Mouse (Mus musculus) brain, adult 2 months (tissue): ENCODE data around the gene Clstn3.
"Not testable (repeated sequence)": the region's sequence is repeated elsewhere in the genome, so short reads cannot be mapped to it uniquely, and the experiment has no call there.

Experiments used
- DNase-seq: peaks from one replicate; pipeline ENCODE4 v3.0.0; 2011; ENCODE audit warnings: low read depth, low spot score

Gene Clstn3

GRCm38 (mm10) chr6:124464305-124465271 is at the start of gene Clstn3:
Gene Clstn3, minus strand, starts transcription at chr6:124464794.
- DNase-seq = peak; percentile 99

- DNase-seq = peak; percentile 68
Observed at GRCm38 (mm10) chr6:124512355-124512836, 47.8 kb upstream of the Clstn3 start, which contains the start of gene C1ra. Gene C1ra, plus strand, starts transcription at chr6:124512405.

GRCm38 (mm10) chr6:124511936-124512335 is 47.3 kb upstream of the Clstn3 start:
- no peak for DNase-seq

GRCm38 (mm10) chr6:124509192-124509591 is 44.6 kb upstream of the Clstn3 start:
- not testable (repeated sequence) for DNase-seq

GRCm38 (mm10) chr6:124508292-124508691 is 43.7 kb upstream of the Clstn3 start:
- peak; percentile 88 for DNase-seq

GRCm38 (mm10) chr6:124506991-124507390 is 42.4 kb upstream of the Clstn3 start:
- DNase-seq = peak; percentile 44

GRCm38 (mm10) chr6:124505028-124505427 is 40.4 kb upstream of the Clstn3 start:
- DNase-seq = peak; percentile 60

GRCm38 (mm10) chr6:124502021-124502420 is 37.4 kb upstream of the Clstn3 start:
- DNase-seq = no peak

- no peak for DNase-seq
Observed at GRCm38 (mm10) chr6:124501473-124501872, 36.9 kb upstream of the Clstn3 start.

GRCm38 (mm10) chr6:124499914-124500566 is 35.4 kb upstream of the Clstn3 start:
- DNase-seq = no peak

- DNase-seq = no peak
Observed at GRCm38 (mm10) chr6:124496054-124496453, 31.5 kb upstream of the Clstn3 start.

GRCm38 (mm10) chr6:124493886-124494285 is 29.3 kb upstream of the Clstn3 start:
- no peak for DNase-seq

GRCm38 (mm10) chr6:124492842-124493561 is 28.4 kb upstream of the Clstn3 start, which contains the start of gene C1rl:
Gene C1rl, plus strand, starts transcription at chr6:124493113.
- peak; percentile 75 for DNase-seq

GRCm38 (mm10) chr6:124491427-124491826 is 26.8 kb upstream of the Clstn3 start:
- no peak for DNase-seq

GRCm38 (mm10) chr6:124488952-124489351 is 24.4 kb upstream of the Clstn3 start:
- no peak for DNase-seq

- DNase-seq = no peak
Observed at GRCm38 (mm10) chr6:124487509-124487908, 22.9 kb upstream of the Clstn3 start.

- DNase-seq = peak; percentile 76
Observed at GRCm38 (mm10) chr6:124485414-124486144, 21.0 kb upstream of the Clstn3 start.

GRCm38 (mm10) chr6:124484851-124485250 is 20.3 kb upstream of the Clstn3 start:
- no peak for DNase-seq

- DNase-seq = not testable (repeated sequence)
Observed at GRCm38 (mm10) chr6:124483831-124484230, 19.2 kb upstream of the Clstn3 start.

GRCm38 (mm10) chr6:124481571-124481970 is 17.0 kb upstream of the Clstn3 start:
- peak; percentile 59 for DNase-seq

GRCm38 (mm10) chr6:124480295-124480694 is 15.7 kb upstream of the Clstn3 start:
- peak; percentile 78 for DNase-seq
